Mouse (Mus musculus): ENCODE data around the gene Sel1l2. TPM values are rescaled to one million over a fixed set of nuclear protein-coding genes. Genes with fewer than 3 reads are reported as not detected.
A peak's percentile ranks its signal among the peaks of the same experiment; 100 is the strongest.

The Sel1l2 gene
- polyA plus RNA-seq (2015; fragmentation: Nextera tagmentation; extraction: Ambion mirVana), result not detected in 2 replicates

DNA sequence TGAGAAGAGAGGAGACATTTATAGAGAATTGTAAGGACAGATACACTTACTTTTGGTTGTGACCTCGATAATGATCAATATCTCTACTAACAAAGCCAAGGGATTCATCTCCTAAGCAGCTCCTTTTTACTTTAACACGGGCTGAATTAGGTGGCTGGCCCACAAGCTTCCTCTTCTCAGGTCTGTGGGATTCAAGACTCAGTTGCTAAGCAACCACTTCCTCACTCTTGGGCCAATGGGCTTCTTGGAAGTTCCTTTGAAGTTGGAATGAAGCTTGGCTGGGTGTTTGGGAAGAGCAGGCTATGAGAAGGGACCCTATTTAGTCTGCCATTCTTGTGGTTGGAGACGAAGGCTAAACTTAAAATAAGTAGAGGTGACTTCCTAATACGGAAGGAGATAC is at the start of gene Sel1l2:
Gene Sel1l2, minus strand, starts transcription at position 182 of the 400 bp plus-strand sequence.
- ATAC-seq, result no peak
- no peak within 1 kb of the TSS for H3K4me3 ChIP-seq (ENCODE audit: low read length)
- H3K4me1 ChIP-seq (ENCODE audit: control insufficient read depth, insufficient read depth, low read length), result no peaks in the 10 kb centered on the region
- no peak within 1 kb of the TSS for H3K27ac ChIP-seq (ENCODE audit: low read length)
- no peaks in the 10 kb centered on the region for H3K36me3 ChIP-seq (ENCODE audit: control insufficient read depth, insufficient read depth, low read length)
- no peak within 1 kb of the TSS for H3K4me2 ChIP-seq (ENCODE audit: low read depth, low read length)
- H3K9ac ChIP-seq (ENCODE audit: low read depth, low read length), result no peak within 1 kb of the TSS
- H3K9me3 ChIP-seq (ENCODE audit: control insufficient read depth, low read length), result no peaks in the 10 kb centered on the region
- no peaks in the 10 kb centered on the region for H3K27me3 ChIP-seq (replicated peaks; ENCODE audit: control insufficient read depth, insufficient read depth, low read length)
- WGBS, result 37% methylated on average over 4 of the region's 4 CpGs

DNA sequence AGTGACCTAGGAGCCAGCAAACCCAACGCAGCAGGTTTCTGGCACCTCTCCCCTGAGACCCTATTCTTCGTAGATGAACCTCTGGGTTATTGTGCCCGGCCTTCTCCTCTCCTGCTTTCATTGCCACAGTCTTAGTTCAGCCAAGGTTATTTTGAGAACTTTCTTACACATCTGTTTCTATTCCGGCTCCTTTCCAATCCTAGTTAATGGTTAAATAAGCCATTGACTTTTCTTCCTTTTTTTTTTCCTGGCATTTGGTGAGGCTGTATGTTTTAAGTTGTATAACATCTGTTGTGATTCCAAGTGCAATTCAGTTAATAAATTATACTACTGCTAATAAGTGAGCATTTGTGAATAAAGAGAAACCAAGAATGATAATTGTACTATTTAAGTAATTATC is 49.6 kb upstream of the Sel1l2 start:
- Histone ChIP-seq H3K4me2 (ENCODE audit: low read depth, low read length) (no peak overlapping the region), H3K36me3 (ENCODE audit: control insufficient read depth, insufficient read depth, low read length) (no peaks in the 10 kb centered on the region), H3K4me3 (ENCODE audit: low read length) (no peak overlapping the region), H3K9me3 (ENCODE audit: control insufficient read depth, low read length) (no peaks in the 10 kb centered on the region), H3K27ac (ENCODE audit: low read length) (no peak overlapping the region), H3K27me3 (replicated peaks; ENCODE audit: control insufficient read depth, insufficient read depth, low read length) (no peaks in the 10 kb centered on the region), H3K9ac (ENCODE audit: low read depth, low read length) (no peak overlapping the region), H3K4me1 (ENCODE audit: control insufficient read depth, insufficient read depth, low read length) (no peaks in the 10 kb centered on the region)
- 72% methylated on average over 4 of the region's 4 CpGs for WGBS
- no peak for ATAC-seq

DNA sequence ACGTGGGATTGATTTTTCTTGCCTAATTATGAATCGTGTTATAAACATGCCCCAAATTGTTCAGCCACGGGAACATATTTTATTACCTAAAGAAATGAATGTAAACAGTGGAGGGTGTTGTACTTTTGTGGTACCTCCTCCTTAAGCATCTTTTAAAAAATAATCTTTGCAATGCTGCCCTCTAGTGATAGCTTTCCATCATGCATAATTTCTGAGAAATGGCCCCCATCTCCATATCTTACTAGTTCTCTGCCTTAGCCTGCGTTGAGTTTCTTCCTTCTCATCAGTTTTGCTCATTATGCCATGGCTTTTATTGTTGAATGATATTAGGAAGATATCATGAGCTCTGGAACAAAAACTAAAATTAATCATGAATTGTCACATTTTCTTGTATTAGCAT is 37.8 kb upstream of the Sel1l2 start:
- 16% methylated on average over 4 of the region's 4 CpGs for WGBS
- H3K4me2 ChIP-seq (ENCODE audit: low read depth, low read length), result no peak overlapping the region

DNA sequence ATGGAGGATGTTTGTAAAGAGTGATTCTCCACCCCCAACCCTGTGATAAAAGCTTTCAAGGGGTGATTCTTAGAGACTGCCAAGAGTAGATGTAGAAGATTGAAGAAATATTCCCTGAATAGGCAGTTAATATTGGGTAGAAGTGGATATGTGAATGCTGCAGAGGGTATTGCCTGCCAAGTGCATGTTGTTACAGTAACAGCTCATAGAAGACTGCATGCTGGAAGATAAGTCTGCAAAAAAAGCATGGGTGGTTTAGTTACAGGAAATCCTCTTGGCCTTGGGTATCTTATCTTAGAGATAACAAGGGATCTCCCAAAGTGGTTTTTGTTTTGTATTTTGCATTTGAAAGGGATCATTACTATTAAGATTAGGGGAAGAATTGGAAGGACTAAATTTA is 36.3 kb upstream of the Sel1l2 start:
- no peaks in the 10 kb centered on the region for H3K36me3 ChIP-seq (ENCODE audit: control insufficient read depth, insufficient read depth, low read length)
- no peak overlapping the region for H3K9ac ChIP-seq (ENCODE audit: low read depth, low read length)
- H3K4me3 ChIP-seq (ENCODE audit: low read length), result no peak overlapping the region
- H3K27ac ChIP-seq (ENCODE audit: low read length), result no peak overlapping the region
- ATAC-seq, result no peak
- no peaks in the 10 kb centered on the region for H3K9me3 ChIP-seq (ENCODE audit: control insufficient read depth, low read length)
- H3K4me1 ChIP-seq (ENCODE audit: control insufficient read depth, insufficient read depth, low read length), result no peaks in the 10 kb centered on the region
- H3K27me3 ChIP-seq (replicated peaks; ENCODE audit: control insufficient read depth, insufficient read depth, low read length), result no peaks in the 10 kb centered on the region
- no peak overlapping the region for H3K4me2 ChIP-seq (ENCODE audit: low read depth, low read length)

More for the DNA sequence above, 37.8 kb upstream of the Sel1l2 start:
- Histone ChIP-seq H3K27me3 (replicated peaks; ENCODE audit: control insufficient read depth, insufficient read depth, low read length) (no peaks in the 10 kb centered on the region), H3K4me1 (ENCODE audit: control insufficient read depth, insufficient read depth, low read length) (no peaks in the 10 kb centered on the region), H3K36me3 (ENCODE audit: control insufficient read depth, insufficient read depth, low read length) (no peaks in the 10 kb centered on the region), H3K4me3 (ENCODE audit: low read length) (no peak overlapping the region), H3K27ac (ENCODE audit: low read length) (no peak overlapping the region), H3K9me3 (ENCODE audit: control insufficient read depth, low read length) (no peaks in the 10 kb centered on the region), H3K9ac (ENCODE audit: low read depth, low read length) (no peak overlapping the region)
- ATAC-seq, result peak; percentile 40; the same call in 1 of the 2 replicates

DNA sequence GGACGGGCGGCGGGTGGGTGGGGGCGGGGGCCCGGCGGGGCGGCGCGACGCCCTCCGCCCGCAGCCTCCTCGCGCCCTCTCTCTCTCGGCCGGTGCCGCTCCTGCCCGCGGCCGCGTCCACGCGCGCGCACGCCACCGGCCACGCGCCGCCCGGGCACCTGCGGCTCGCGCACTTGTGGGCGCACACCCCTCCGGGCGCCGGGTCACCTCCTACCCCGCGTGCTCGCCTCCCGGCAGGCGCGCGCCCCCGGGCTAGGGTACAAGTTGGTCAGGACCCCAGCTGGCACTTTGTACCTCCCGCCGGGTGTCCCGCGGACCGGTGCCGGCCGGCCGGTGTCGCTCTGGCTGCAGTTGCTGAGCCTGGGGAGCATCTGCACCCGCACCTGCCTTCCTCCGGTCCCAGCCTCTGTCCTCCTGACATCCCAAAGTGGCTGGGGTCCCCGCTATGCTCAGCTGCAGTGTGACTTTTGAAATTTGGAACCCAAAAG is 6.3 kb upstream of the Sel1l2 start:
- Histone ChIP-seq H3K36me3 (ENCODE audit: control insufficient read depth, insufficient read depth, low read length) (no peaks in the 10 kb centered on the region), H3K4me3 (ENCODE audit: low read length) (peak overlapping the region; percentile 83), H3K27me3 (replicated peaks; ENCODE audit: control insufficient read depth, insufficient read depth, low read length) (no peaks in the 10 kb centered on the region), H3K4me1 (ENCODE audit: control insufficient read depth, insufficient read depth, low read length) (peaks cover 7% of the 10 kb centered on the region), H3K4me2 (ENCODE audit: low read depth, low read length) (peak overlapping the region; percentile 94), H3K9me3 (ENCODE audit: control insufficient read depth, low read length) (no peaks in the 10 kb centered on the region), H3K9ac (ENCODE audit: low read depth, low read length) (peak overlapping the region; percentile 74), H3K27ac (ENCODE audit: low read length) (no peak overlapping the region)
- WGBS, result under 1% methylated on average over 50 of the region's 58 CpGs
- ATAC-seq, result peak; percentile 74

DNA sequence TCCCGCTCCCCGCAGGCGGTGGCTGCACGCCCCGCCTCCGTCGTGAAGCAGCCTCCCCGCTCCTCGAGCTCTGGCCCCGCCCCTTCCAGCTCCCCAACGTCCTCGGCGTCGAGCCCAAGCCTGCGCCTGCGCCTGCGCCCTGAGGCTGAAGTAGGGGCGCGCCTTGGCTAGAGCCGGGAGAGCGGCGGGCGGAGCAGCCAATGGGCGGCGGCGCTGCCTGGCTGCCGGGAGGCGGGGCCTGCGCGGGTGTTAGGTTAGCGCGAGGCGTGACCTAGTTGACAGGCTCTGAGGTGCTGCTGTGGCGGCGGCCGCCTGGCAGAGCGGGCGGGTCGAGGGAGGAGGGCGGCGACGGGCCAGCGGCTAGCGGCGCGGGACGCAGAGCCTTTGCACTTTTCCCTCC is 5.7 kb upstream of the Sel1l2 start, which contains the start of gene Macrod2:
Gene Macrod2, plus strand, starts transcription at position 131 of the 400 bp plus-strand sequence.
- H3K27ac ChIP-seq (ENCODE audit: low read length), result no peak within 1 kb of the TSS

DNA sequence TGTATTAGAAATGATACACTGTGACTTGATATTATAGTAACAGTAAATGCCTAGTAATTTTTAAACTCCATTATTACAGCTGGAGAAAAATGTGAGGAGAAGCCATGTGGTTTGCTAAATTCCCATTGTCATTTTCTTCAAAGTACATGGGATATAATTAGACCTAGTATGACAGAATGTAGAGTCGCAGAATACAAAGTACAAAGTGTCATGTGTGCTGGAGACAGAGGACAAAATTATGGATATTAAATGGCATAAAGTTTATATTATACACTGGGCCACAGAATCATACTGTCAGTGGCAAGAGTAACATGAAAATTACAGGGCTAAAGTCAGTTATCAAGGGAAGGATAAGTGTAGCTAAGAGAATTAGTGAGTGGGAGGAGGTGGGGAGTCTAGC is 24.7 kb downstream of the Sel1l2 start:
- Histone ChIP-seq H3K27ac (ENCODE audit: low read length) (no peak overlapping the region), H3K4me1 (ENCODE audit: control insufficient read depth, insufficient read depth, low read length) (no peaks in the 10 kb centered on the region), H3K36me3 (ENCODE audit: control insufficient read depth, insufficient read depth, low read length) (no peaks in the 10 kb centered on the region), H3K4me3 (ENCODE audit: low read length) (no peak overlapping the region), H3K9me3 (ENCODE audit: control insufficient read depth, low read length) (no peaks in the 10 kb centered on the region), H3K9ac (ENCODE audit: low read depth, low read length) (no peak overlapping the region), H3K4me2 (ENCODE audit: low read depth, low read length) (no peak overlapping the region), H3K27me3 (replicated peaks; ENCODE audit: control insufficient read depth, insufficient read depth, low read length) (no peaks in the 10 kb centered on the region)
- 76% methylated on average over 1 of the region's 1 CpGs for WGBS
- no peak for ATAC-seq

More for the DNA sequence above, 5.7 kb upstream of the Sel1l2 start, which contains the start of gene Macrod2:
- Histone ChIP-seq H3K4me1 (ENCODE audit: control insufficient read depth, insufficient read depth, low read length) (peaks cover 7% of the 10 kb centered on the region), H3K27me3 (replicated peaks; ENCODE audit: control insufficient read depth, insufficient read depth, low read length) (no peaks in the 10 kb centered on the region), H3K4me3 (ENCODE audit: low read length) (peak within 1 kb of the TSS; percentile 83), H3K4me2 (ENCODE audit: low read depth, low read length) (peak within 1 kb of the TSS; percentile 94), H3K9ac (ENCODE audit: low read depth, low read length) (peak within 1 kb of the TSS; percentile 74), H3K9me3 (ENCODE audit: control insufficient read depth, low read length) (no peaks in the 10 kb centered on the region), H3K36me3 (ENCODE audit: control insufficient read depth, insufficient read depth, low read length) (no peaks in the 10 kb centered on the region)
- peak; percentile 100 for ATAC-seq
- under 1% methylated on average over 45 of the region's 47 CpGs for WGBS

DNA sequence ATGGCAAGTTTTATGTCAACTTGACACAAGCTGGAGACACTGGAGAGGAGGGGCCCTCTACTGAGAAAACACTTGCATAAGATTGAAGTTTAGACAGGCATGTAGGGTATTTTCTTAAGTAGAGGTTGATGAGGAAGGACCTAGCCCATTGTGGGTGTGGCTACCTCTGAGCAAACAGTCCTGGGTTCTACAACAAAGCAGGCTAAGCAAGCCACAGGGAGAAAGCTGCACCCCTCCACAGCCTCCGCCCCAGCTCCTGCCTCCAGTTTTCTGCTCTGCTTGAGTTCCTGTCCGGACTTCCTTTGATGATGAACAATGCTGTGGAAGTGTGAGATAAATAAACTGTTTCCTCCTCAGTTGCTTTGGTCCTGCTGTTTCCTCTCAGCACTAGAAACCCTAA is 29.6 kb downstream of the Sel1l2 start:
- WGBS, result 46% methylated on average over 2 of the region's 2 CpGs
- Histone ChIP-seq H3K4me1 (ENCODE audit: control insufficient read depth, insufficient read depth, low read length) (no peaks in the 10 kb centered on the region), H3K27ac (ENCODE audit: low read length) (no peak overlapping the region), H3K27me3 (replicated peaks; ENCODE audit: control insufficient read depth, insufficient read depth, low read length) (no peaks in the 10 kb centered on the region), H3K9ac (ENCODE audit: low read depth, low read length) (no peak overlapping the region), H3K9me3 (ENCODE audit: control insufficient read depth, low read length) (no peaks in the 10 kb centered on the region), H3K4me3 (ENCODE audit: low read length) (no peak overlapping the region), H3K36me3 (ENCODE audit: control insufficient read depth, insufficient read depth, low read length) (no peaks in the 10 kb centered on the region), H3K4me2 (ENCODE audit: low read depth, low read length) (no peak overlapping the region)
- ATAC-seq, result no peak

DNA sequence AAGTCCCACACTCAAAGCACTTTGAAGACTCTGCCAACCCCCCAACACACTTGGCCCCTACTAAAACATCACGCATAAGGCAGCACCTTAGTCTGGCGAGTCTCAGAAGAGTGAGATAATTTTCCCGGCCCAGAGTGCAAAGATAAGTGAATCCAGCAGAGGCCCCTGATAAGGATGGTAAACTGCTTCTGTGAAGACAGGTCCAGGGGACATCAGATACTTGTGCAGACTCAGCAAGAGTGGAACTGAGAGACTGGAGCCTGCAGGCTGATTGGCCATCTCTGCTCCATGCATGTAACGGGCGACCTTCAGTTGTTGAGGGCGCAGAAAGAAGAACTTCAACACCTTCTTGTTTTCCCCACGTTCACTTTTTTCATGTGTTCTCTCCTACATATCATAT is 47.1 kb downstream of the Sel1l2 start:
- Histone ChIP-seq H3K27ac (ENCODE audit: low read length) (no peak overlapping the region), H3K4me3 (ENCODE audit: low read length) (no peak overlapping the region), H3K27me3 (replicated peaks; ENCODE audit: control insufficient read depth, insufficient read depth, low read length) (no peaks in the 10 kb centered on the region), H3K9ac (ENCODE audit: low read depth, low read length) (no peak overlapping the region), H3K9me3 (ENCODE audit: control insufficient read depth, low read length) (no peaks in the 10 kb centered on the region), H3K4me2 (ENCODE audit: low read depth, low read length) (no peak overlapping the region), H3K4me1 (ENCODE audit: control insufficient read depth, insufficient read depth, low read length) (no peaks in the 10 kb centered on the region), H3K36me3 (ENCODE audit: control insufficient read depth, insufficient read depth, low read length) (no peaks in the 10 kb centered on the region)
- no peak for ATAC-seq
- WGBS, result 74% methylated on average over 7 of the region's 7 CpGs
